Mouse (Mus musculus) heart, adult 9 months (tissue): ENCODE results near the gene Khsrp.
"Not testable (repeated sequence)": the region's sequence is repeated elsewhere in the genome, so short reads cannot be mapped to it uniquely, and the experiment has no call there.

ENCODE experiments used
- DNase-seq, 2 experiments: peaks; one replicate each; pipeline ENCODE4 v3.0.0; 2022; ENCODE audit warnings: low spot score in 2 of 2

The Khsrp gene

GRCm38 (mm10) chr17:57030931-57031660 lies at the start of gene Khsrp:
Gene Khsrp (minus strand): TSS chr17:57031522.
- DNase-seq: peak in 1 of 2 experiments; percentile 38

GRCm38 (mm10) chr17:57079919-57080318 lies 48.6 kb upstream of the Khsrp start:
- DNase-seq: no peak

DNA sequence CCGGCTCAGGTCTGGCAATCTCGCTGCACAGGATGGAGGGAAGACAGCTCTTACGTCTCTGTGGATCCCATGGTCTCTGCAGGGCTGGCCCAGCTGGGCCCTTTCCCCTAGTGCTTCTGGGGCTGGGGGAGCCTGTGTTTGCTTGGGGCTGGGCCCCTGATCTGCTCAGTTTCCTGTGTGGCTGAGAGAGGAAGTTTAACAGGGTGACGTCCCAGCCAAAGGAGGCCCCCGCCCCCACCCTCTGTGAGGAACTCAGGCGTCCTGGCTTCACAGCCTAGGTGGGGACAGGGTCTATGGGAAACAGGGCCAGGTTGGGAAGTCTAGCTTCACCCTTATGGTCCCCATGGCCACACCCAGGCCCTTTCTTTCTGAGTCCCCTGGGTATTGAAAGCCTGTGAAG lies 47.0 kb upstream of the Khsrp start, which contains the start of gene Dennd1c:
Gene Dennd1c, minus strand, starts transcription at position 179 of the 400 bp plus-strand sequence.
- peak; percentile 24 to 40 for DNase-seq

DNA sequence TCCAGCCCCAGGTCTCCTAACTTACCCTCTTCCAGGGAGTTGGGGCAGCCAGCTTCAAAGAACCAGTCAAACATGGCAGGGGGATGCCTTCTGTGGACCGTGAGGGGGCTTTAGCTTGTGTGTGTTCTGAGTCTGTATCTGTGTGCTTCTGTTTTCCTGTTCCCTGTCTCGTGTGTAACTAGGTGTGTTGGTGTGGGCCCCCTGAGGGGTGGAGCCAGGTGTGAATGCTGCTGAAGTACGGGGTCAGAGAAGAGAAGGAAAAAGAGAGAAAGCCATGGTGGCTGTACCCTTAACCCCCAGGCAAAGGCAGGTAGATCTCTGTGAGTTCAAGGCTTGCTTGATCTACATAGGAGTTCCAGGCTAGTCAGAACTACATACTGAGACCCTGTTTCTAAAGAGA lies 45.6 kb upstream of the Khsrp start:
- DNase-seq: no peak

DNA sequence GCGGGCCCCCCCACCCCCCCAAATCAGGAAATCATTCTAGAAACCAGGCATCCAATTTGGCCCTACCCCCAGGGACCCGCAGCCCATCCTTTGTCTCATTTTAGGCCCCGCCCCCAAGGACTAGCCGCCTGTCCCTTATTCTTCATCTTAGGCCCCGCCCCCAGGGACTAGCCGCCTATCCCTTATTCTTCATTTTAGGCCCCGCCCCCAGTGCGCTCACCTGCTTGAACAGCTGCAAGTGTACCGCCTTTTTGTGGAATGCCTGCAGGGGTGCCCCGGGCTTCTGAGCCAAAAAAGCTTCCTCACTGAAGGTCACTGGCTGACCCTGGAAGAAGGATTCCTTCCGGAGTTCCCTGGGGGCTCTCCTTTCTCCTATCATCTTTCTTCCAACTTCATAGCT lies 39.4 kb upstream of the Khsrp start:
- DNase-seq: no peak

DNA sequence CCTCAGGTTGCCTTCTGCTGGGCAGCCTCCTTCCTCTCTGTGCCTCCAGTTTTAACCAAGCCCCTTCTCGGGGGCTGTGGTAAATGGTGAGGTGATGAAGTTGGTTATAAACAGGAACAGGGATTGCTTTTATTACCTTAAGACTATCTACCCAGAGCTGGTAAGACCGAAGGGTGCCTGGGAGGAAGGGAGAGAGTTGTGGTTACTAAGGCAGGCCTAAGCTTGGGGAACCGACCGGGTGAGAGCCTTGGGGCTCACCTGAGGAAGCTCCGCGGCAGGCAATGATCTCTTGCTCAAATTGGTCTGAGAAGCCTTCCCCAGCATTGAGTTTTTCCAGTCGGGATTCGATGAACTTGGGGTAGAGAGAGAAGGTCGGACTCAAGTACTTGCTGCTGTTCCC lies 39.0 kb upstream of the Khsrp start:
- no peak for DNase-seq

DNA sequence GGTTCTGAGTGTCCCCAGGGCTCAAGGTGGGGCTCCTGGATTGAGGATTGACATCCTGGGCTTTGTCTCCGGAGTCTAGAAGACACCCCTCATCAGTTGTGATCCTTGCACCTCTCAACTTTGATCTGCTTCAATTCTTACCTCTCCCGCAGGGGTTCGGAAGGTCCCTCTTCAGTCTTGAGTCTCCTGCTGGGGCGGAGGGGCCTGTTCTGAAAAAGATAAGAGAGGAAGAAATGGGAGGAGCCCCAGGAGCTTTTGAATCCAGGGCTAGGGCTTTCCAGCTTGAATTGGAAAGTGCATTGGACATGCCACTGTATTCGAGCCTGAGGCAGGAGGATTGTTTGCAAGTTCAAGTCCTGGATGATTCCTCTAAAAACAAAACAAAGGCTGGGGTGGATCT lies 35.6 kb upstream of the Khsrp start:
- DNase-seq: no peak

GRCm38 (mm10) chr17:57063031-57063430 lies 31.7 kb upstream of the Khsrp start:
- DNase-seq: no peak

DNA sequence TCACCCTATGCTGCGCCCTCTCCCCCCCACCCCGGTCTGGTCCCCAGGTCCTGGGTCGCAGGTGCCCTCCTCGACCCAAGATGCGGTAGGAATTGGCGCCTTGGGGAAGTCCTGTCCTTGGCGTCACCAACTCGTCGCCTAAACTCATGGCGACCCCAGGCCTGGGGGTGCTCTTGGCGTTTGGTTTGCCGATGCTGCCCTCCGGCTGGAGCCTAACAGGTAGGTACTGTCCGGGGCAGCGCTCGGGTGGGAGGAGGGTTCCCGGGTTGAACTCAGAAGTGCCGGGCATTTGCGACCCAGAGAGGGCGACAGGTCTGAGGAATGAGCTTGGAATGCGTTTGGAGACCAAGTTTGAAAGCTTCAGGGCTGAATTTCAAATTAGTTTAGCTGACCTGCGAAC lies 31.2 kb upstream of the Khsrp start:
- DNase-seq: no peak

- no peak for DNase-seq
Observed at GRCm38 (mm10) chr17:57062011-57062521, 30.7 kb upstream of the Khsrp start.

GRCm38 (mm10) chr17:57061069-57061468 lies 29.7 kb upstream of the Khsrp start:
- no peak for DNase-seq

DNA sequence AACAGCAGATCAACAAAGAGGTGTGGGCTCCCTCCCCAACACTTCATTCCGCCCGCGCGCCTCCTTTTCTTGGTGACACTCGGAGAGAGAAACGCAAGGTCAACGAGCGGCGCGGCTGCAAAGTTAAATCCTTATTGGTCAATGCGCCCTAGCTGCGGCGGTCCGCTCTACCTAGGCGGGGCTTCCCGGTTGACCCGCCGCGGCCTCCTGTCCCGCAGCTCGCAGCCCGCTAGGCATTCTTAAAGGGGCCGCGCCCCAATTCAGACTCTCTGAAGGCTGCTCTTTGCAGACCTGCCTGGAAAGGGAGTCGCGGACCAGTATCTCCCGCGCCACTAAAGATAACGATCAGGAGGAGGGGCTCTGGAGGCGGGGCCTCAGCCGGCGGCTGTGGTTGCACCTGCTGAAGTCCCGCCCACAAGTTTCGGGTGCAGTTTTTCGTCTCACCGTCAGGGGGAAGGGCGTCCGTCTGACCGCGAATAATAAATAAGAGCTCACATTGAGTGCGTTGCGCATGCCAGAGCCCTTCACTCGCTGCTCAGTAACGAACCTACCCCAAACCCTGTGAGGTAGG lies 29.0 kb upstream of the Khsrp start:
- DNase-seq: peak; percentile 96

DNA sequence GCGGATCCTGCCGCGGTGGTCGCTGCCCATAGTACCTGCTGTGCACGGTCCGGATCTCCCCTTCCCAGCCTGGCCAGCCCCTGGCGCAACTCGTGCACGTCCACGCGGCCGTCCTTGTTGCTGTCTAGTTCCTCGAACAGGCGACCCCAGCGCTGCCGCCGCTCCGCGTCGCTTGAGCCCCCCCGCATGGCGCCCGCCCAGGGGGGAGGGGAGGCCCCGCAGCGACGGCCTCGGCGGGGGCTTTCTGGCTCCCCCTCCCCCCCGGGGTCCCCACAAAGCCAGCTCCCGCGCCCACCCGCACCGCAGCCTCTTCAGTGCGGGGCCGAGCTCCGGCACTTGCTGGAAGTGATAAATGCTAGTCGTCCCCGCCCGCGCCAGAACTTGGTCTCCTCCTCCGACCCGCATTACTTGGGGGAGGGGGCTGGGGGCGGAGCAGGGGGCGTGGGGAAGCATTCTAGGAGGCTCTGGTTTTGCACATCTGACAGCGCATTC lies 28.2 kb upstream of the Khsrp start, which contains the start of gene Slc25a23:
Gene Slc25a23, minus strand, starts transcription at position 378 of the 492 bp plus-strand sequence.
- DNase-seq: peak; percentile 53 to 57

GRCm38 (mm10) chr17:57058891-57059485 lies 27.7 kb upstream of the Khsrp start, which contains the start of gene Crb3:
Gene Crb3 (plus strand): TSS chr17:57059105.
- DNase-seq: peak; percentile 32 to 56

- no peak for DNase-seq
Observed at GRCm38 (mm10) chr17:57056246-57056645, 24.9 kb upstream of the Khsrp start.

- not testable (repeated sequence) for DNase-seq
Observed at GRCm38 (mm10) chr17:57051679-57052078, 20.4 kb upstream of the Khsrp start.

GRCm38 (mm10) chr17:57048816-57049215 lies 17.5 kb upstream of the Khsrp start:
- DNase-seq: no peak

DNA sequence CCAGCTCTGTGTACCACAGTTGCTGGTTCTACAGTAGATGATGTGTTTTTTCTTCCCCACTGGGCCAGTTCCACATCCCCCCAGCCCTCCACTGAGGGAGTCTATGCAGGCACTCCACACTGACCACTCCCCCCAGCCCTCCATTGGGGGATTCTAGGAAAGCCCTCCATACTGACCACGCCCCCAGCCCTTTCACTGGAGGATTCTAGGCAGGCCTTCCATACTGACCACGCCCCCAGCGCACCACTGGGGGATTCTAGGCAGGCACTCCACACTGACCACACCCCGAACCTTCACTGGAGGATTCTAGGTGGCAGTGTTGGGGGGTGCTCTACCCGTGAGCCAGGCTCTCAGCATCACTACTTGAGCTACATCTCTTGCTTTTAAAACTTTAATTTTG lies 16.1 kb upstream of the Khsrp start:
- no peak for DNase-seq

GRCm38 (mm10) chr17:57041554-57041953 lies 10.2 kb upstream of the Khsrp start, which contains the start of gene Slc25a41:
Gene Slc25a41 (minus strand): TSS chr17:57041654.
- no peak for DNase-seq

DNA sequence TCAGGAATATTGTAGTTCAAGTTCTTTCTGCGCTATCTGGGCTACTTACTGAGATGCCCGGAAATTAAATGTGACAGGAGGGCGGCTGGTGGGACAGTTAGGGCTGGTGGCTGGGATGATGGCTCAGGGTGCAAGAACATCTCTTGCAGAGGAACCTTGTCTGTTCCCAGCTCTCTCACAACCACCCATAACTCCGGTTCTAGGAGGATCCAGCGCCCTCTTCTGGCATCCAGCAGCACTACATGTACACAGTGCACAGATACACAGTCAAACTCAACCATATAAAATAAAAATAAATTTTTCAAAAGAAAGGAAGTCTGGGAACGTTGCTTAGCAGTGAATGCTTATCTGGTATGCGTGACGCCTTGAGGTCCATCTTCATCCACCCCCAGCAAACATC lies 7.7 kb upstream of the Khsrp start:
- DNase-seq: no peak

DNA sequence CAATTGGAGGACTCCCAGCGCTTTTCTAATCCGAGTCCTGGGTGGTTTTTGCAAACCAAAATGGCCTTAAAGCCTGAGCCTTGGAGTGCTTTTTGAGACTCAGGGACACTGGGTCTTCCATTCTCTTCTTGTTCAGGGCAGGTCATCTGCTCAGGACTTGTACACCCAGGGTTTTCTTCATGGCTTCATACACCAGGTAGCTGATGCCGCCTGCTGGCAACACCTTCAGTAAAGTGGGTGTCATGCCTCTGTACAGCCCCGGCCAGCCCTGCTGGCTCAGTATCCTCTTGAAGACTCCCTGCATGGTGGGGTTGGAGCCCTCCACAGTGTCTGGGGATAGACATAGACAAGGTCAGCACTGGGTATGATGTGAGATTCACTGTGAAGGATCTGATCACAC lies 1.5 kb upstream of the Khsrp start:
- no peak for DNase-seq

DNA sequence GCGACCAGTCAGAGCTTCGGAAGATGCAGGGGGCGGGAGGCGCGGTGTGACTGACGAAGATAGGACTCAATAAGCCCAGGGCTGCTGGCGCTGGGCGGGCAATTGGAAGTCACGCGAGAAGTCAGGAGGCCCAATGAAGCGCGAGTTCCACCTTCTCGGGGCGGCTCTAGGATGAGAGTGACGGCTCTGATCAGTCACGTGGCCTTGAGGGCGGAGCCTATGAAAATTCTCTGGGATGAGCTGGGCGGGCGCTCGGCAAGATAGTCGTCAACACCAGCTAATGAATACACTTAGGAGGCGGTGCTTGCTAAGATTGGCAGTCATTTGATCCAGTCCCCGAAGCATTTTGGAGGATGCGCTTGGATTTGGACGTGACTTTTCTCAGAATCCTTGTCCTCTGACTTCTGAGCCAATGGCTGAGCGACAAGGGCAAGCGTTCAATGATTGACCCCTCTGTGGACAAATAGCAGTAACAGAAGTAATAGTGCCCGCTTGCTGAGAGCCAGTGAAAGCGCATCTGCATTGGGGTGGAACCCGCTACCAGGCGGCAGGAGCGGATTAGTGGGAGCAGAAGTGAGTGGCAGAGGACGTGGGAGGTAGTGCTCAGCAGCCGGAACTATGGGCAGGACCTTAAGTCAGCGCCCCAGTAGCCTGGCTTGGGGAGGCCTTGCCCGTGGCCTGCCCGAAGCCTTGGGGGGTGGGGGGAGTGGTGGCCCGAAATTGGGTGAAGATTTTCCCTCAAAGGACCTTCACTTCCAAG lies 519 bp upstream of the Khsrp start:
- peak; percentile 100 for DNase-seq
